Mouse (Mus musculus): ENCODE results near the gene Gm5901. TPM values are rescaled to one million over a fixed set of nuclear protein-coding genes. Genes with fewer than 3 reads are reported as not detected.
"Not testable (repeated sequence)": the region's sequence is repeated elsewhere in the genome, so short reads cannot be mapped to it uniquely, and the experiment has no call there.

Gm5901 gene
- total RNA-seq, 1 experiment from 2014 or later = not detected

DNA sequence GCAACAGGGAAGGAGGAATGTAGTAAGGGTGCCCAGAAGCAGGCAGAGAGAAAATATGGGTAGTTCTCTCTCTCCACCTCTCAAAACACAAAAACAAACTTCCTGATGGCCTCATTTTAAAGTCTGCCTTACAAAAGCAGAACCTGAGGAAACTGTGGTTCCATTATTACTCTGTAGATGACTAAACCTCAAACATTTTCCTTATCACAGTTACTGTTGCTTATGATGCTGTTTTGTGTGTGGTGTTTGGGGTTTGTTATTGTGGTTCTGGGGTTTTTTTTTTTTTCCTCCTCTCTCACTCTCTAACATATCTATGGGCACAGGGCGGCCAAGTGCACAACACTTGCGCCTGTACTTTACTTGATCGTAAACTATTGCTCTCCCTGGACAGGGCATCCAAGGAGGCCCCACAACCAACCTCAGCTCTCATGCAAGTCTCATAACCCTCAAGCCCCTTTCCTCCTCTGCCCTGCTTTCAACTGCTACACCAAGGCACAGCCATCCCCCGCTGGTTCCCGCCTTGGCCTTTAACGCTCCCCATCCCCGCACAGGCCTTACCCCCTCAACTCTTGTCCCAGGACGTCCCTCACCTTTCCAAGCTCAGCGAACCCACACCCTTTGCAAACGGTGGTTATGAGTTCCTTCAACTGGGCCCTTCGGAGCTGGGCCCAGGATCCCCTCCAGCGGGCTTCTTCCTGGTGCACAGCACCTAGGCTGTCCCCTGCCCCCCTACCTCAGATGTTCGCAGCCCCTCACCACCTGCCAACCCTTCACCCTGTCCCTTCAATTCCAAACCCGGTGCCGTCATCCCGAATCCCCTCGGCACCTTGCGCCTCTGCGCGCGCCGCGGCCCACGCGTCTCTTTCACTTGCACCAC is 24.5 kb downstream of the Gm5901 start:
- ATAC-seq (replicated peaks; ENCODE audit: insufficient number of reproducible peaks, low FRiP score, low TSS enrichment, poor library complexity, severe bottlenecking) = peak; percentile 38

DNA sequence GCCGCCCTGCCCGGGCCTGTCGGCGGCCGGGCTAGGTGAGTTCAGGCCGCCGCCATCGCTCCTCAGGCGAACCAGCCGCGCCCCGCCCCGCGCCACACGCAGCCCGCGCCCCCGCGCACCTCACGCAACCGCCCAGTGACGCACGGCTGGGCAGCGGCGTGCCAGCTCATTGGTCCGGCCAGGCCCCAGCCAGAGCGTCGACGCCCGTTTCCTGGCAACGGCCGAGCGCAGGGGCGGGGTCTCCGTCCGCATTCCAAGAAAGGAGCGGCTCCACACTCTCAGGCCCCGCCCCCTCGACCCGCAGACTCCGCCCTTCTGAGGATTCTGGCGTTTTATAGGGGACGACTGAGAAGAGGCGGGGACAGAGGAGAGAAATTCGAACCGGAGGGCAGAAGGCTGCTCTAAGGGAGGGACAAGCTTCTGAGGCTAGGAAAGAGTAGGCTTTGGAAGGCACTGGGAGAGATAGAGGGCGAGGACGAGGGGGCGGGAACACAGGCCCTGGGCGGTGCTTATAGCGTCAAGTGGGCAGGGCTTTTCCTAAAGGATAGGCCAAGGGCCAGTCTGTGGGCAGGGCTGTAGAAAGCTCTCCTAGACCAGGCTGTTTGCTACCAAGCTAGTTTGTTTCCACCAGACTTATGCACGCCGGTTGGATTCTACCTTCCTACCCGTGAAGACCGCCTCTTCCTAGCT is 25.2 kb downstream of the Gm5901 start, which contains the start of gene Fam160a2:
Gene Fam160a2, minus strand, starts transcription at position 120 of the 690 bp plus-strand sequence.
- peak; percentile 84 for ATAC-seq (replicated peaks; ENCODE audit: insufficient number of reproducible peaks, low FRiP score, low TSS enrichment, poor library complexity, severe bottlenecking)

DNA sequence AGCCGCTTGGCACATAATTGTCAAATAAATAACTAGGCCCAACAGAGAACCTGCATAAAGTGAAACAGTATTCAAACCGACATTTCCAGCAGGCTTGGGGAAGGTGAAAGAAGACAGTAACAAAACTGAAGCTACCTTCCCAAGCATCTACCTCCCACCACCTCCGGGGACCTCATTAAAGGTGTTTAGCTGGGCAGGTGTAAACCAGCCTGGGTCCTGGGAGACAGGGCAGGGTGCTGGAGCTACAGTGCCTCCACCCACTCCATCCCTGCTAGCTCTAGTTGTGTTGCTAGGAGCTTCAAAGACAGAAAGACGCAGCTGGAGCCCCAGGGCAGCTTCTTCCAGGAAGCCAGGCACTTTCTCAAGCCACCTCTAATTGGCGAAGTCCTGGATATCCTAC is 29.4 kb downstream of the Gm5901 start, which contains the start of gene Cnga4:
Gene Cnga4, plus strand, starts transcription at position 301 of the 400 bp plus-strand sequence.
- no peak for ATAC-seq (replicated peaks; ENCODE audit: insufficient number of reproducible peaks, low FRiP score, low TSS enrichment, poor library complexity, severe bottlenecking)

GRCm38 (mm10) chr7:105406322-105406721 is 31.5 kb downstream of the Gm5901 start:
- ATAC-seq (replicated peaks; ENCODE audit: insufficient number of reproducible peaks, low FRiP score, low TSS enrichment, poor library complexity, severe bottlenecking) = no peak

DNA sequence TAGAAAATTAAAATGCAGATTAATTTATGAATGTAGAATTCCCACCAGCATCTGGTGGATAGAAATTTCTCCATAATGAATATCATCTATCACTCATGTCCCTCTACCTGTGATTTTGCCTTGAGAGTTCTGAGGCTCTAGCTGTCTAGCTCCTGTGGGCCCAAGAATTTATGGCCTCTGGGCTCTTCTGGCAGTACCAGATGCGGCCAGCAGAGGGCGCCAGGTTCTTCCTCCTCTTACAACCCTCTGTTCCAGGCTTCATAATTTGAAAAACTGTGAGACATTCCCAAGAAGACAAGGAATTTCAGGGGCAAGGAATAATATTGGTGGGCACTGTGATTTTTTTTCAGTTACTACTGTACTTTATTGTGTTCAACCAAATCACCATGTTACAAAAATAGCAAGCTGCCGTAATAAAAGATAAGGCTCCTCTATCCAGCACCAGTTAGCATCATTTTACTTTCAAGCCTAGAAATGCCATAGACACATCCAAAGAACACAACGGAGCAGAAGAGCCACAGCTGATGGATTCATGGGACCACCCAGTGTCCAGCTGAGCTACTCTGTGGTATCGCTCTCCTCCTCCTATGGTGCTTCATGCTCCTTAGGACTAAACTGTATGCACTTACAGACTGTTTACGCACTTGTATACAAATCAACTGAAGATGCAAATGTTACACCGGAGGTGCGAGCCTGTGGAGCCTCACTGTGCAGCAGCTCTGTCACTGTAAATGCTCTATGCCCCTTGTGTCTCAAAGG is 37.2 kb downstream of the Gm5901 start:
- ATAC-seq (replicated peaks; ENCODE audit: insufficient number of reproducible peaks, low FRiP score, low TSS enrichment, poor library complexity, severe bottlenecking) = not testable (repeated sequence)

- ATAC-seq (replicated peaks; ENCODE audit: insufficient number of reproducible peaks, low FRiP score, low TSS enrichment, poor library complexity, severe bottlenecking) = no peak
These were observed 39.5 kb downstream of the Gm5901 start for GRCm38 (mm10) chr7:105414385-105414784.

DNA sequence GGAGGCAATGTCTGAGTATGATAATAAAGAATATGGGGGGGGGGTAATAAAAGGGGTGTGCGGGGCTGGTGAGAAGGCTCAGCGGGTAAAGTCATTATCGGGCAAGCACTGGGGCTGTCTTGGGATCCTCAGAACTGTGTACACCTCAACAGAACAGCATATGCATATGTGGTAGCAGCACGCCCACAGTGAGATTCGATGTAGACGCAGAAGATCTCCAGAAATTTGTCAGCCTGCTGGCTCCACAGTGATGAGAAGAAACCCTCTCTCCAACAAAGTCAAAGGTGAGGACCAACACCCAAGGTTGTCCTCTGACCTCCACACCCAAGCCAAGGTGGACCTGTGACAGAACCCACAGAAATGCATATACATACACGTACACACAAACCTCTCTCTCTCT is 41.7 kb downstream of the Gm5901 start:
- no peak for ATAC-seq (replicated peaks; ENCODE audit: insufficient number of reproducible peaks, low FRiP score, low TSS enrichment, poor library complexity, severe bottlenecking)

DNA sequence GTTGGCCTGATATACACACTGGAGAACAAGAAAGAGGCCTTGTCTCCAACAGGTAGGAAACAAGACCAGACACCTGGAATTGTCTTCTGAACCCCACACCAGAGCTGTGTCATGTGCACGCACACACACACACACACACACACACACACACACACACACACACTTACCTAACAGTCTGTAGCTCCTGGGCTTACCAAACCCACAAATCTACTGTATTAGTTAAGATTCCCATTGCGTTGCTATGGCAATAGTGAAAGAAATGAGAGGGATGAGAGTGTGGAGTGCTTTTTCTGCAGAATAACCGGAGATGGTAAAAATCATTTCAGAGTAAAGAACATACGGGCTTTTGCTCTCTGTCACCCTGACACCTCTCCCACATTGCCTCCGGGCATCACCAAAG is 43.3 kb downstream of the Gm5901 start:
- no peak for ATAC-seq (replicated peaks; ENCODE audit: insufficient number of reproducible peaks, low FRiP score, low TSS enrichment, poor library complexity, severe bottlenecking)

DNA sequence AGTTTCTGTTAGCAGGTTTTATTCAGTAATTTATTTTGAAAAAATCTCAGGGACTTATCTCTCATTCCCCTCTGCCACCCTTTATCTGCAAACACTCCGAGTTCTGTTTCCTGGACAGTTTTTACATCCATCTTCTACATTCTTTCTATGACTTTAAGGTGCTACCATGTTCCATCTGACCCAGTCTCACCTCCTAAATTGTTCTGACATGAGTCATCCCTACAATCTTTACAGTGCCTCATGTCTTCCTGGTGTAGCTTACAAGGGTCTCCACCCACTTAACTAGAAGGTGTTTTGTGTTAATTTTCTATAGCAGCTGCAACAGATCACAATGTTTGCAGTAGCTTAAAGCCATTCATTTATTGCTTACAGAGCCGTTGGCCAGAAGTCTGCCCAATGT is 46.1 kb downstream of the Gm5901 start:
- ATAC-seq (replicated peaks; ENCODE audit: insufficient number of reproducible peaks, low FRiP score, low TSS enrichment, poor library complexity, severe bottlenecking) = no peak

GRCm38 (mm10) chr7:105424368-105424767 is 49.5 kb downstream of the Gm5901 start:
- ATAC-seq (replicated peaks; ENCODE audit: insufficient number of reproducible peaks, low FRiP score, low TSS enrichment, poor library complexity, severe bottlenecking) = no peak

DNA sequence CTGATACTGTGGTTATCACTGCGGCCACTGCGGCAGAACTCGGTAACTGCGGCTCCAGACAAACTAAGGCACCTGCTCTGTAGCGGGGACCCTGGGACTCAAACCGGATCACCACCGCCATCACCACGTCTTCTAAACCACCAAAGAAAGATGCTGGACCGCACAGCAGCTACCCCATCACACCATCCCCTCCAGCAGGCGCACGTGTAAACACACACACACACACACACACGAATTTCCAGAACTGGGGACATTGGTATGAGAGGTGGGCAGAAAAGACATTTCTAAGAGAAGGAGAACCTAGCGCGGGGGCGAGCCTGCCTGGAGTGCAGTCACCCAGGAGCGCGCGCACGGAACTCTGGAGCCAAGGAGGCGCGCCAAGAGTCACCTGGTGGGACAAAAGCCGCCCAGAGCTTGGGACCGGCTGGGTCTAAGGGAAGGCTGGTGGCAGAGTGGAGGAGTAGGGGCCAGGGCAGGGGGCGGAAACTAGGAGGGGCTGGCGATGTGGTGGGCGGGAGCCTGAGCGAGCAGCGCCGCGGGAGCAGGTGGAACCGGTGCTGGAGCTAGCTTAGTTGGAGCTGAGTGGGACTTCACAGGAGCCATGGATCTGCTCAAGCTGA is 50.7 kb downstream of the Gm5901 start, which contains the start of gene Cckbr:
Gene Cckbr, plus strand, starts transcription at position 308 of the 620 bp plus-strand sequence.
- ATAC-seq (replicated peaks; ENCODE audit: insufficient number of reproducible peaks, low FRiP score, low TSS enrichment, poor library complexity, severe bottlenecking) = no peak

GRCm38 (mm10) chr7:105426051-105426450 is 51.2 kb downstream of the Gm5901 start:
- no peak for ATAC-seq (replicated peaks; ENCODE audit: insufficient number of reproducible peaks, low FRiP score, low TSS enrichment, poor library complexity, severe bottlenecking)

Other genes with a start within 250 kb of the Gm5901 start
- not detected in 3 replicates for gene Olfr683, start 228.0 kb upstream of the Gm5901 start, total RNA-seq (2017)
- gene Olfr684, start 211.4 kb upstream of the Gm5901 start, total RNA-seq (2017) = not detected in 3 replicates
- gene Olfr685, start 189.0 kb upstream of the Gm5901 start, total RNA-seq (2017) = not detected in 3 replicates
- gene Olfr686, start 167.6 kb upstream of the Gm5901 start, total RNA-seq (2017) = not detected in 3 replicates
- gene Olfr688, start 86.9 kb upstream of the Gm5901 start, total RNA-seq (2017) = not detected in 3 replicates
- not detected in 3 replicates for gene Olfr689, start 63.9 kb upstream of the Gm5901 start, total RNA-seq (2017)
- gene Olfr690, start 40.9 kb upstream of the Gm5901 start, total RNA-seq (2017) = 0.39 TPM in 1 of 3 replicates, not detected in the others
- not detected in 3 replicates for gene Olfr691, start 32.8 kb upstream of the Gm5901 start, total RNA-seq (2017)
- gene Olfr692, start 6.8 kb upstream of the Gm5901 start, total RNA-seq (2017) = not detected in 3 replicates
- 11.8 to 20.1 TPM (median 19.5 TPM) in 3 replicates for gene Fam160a2, start 25.0 kb downstream of the Gm5901 start, total RNA-seq (2017)
- not detected in 3 replicates for gene Cnga4, start 29.5 kb downstream of the Gm5901 start, total RNA-seq (2017)
- gene Cckbr, start 50.7 kb downstream of the Gm5901 start, total RNA-seq (2017) = not detected in 3 replicates
- gene Cavin3, start 107.3 kb downstream of the Gm5901 start, total RNA-seq (2017) = not detected in 3 replicates
- gene Smpd1, start 179.3 kb downstream of the Gm5901 start, total RNA-seq (2017) = 20.2 to 29.2 TPM (median 28.0 TPM) in 3 replicates
- 6.0 to 25.3 TPM (median 10.9 TPM) in 3 replicates for gene Apbb1, start 206.6 kb downstream of the Gm5901 start, total RNA-seq (2017)
- gene Hpx, start 225.1 kb downstream of the Gm5901 start, total RNA-seq (2017) = not detected in 3 replicates

All from monocyte, adult 5-6 weeks (primary cell).